Mouse (Mus musculus): ENCODE results near the gene Rsph9.

Gene Rsph9

GRCm38 (mm10) chr17:46139872-46140271, 4.1 kb downstream of the Rsph9 start:
- in situ Hi-C loops (cut with MboI, MseI): loop anchor here (5.0 kb wide), 1 partner anchor 413 kb away; no protein-coding TSS in a partner anchor

- in situ Hi-C loops (cut with MboI, MseI): no loop called here
These were observed 5.3 kb downstream of the Rsph9 start for GRCm38 (mm10) chr17:46138563-46139236.

GRCm38 (mm10) chr17:46132862-46133261, 11.2 kb downstream of the Rsph9 start:
- in situ Hi-C loops (cut with MboI, MseI): no loop called here

DNA sequence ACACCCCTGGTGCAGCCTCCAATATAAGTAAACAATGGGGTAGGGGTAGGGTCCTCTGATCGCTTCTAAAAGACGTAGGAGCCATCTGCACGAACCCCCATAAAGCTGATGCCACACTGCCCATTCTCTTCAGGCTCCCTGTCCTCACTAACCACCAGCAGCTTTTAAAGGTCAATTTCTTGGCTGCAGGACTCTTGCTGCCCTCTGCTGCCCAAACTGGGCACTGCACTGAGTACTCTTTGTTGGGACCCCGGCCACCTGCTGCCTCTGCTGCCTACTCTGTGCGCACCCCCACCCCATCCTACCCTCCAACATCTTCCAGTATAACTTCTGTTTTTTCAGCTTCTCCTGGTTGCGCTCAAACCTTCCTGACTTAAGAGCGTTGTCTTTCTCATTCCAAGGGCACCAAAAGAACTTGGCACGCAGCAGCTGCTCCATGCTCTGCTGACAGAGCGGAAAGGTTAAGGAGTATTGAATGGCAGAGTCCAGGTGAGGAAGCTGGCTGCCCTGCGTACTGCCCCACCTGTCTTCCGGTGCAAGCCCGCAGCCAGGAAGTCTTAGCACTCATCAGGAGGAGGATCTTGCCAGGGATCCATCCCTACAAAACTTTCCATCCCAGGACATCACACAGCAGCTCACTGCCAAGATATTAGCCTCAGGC, 11.8 kb downstream of the Rsph9 start:
- in situ Hi-C loops (cut with MboI, MseI): no loop called here

GRCm38 (mm10) chr17:46129741-46130498, 14.1 kb downstream of the Rsph9 start:
- in situ Hi-C loops (cut with MboI, MseI): no loop called here

DNA sequence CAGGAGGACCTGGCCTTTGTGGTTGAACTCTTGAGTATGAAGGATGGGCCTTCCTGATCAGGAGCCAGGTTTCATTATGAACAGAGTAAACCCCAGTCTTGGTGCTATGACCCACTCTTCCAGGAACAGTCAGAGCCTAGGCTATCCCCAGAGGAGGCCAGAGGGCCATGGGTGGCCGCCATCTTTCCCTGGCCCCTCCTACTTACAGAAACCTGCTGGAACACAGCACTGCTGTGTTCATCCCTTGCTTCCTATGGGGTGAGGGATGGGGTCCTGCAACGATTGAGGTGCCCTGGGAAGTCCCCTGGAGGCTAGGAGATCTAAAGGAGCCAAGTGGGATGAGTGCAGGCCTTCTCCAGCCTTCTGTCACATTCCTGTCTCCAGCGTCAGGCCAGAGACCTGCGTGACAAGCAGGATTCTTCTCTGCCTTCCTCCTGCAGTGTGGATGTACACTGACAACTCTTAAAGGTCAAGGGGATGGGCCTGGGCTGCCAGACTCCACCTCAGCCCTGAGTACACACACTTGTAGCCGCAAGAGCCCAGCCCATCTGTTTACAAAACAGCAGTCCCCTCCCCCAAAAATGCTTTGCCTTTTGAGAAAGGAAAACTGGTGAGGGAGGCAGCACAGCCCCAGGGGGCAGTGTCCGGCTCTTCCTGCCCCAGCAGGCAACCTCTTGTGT, 16.1 kb downstream of the Rsph9 start:
- in situ Hi-C loops (cut with MboI, MseI): no loop called here

GRCm38 (mm10) chr17:46126608-46127007, 17.4 kb downstream of the Rsph9 start:
- in situ Hi-C loops (cut with MboI, MseI): no loop called here

DNA sequence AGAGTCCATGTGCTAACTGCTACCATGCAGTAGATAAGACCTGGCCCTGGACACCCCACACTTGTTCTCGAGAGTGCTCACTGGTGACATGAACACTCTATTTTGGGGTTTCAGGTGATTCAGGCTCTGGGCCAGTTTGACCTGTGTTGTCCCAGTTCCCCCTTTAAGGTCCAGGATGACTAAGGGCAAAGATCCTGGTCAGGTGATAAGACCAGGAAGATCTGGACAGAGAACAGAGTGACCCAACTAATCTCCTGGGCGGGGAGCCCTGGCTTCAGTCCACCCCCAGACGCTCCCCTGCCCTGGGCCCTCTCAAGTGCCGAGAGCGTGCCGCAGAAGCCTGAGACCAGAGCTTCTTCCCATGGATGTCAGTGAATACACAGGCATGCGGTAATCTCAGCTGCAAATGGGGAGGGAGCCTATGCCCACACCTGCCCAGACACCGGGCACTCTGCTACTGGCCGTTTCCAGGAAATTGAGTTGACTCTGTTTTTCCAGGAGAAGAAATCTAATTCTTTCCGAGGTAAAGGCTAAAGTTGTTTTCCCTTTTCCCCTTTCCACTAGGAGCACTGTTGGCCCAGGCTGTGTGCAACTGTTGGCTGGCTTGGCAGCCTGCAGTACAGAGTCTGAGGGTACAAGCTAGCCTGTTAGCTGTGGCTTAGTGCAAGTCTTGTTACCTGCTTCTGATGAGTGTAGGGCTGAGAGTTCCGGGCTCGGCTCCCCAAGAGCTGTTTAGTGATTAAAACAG, 19.9 kb downstream of the Rsph9 start:
- in situ Hi-C loops (cut with MboI, MseI): no loop called here

GRCm38 (mm10) chr17:46123285-46123684, 20.7 kb downstream of the Rsph9 start:
- in situ Hi-C loops (cut with MboI, MseI): no loop called here

- in situ Hi-C loops (cut with MboI, MseI): no loop called here
These were observed 21.2 kb downstream of the Rsph9 start for GRCm38 (mm10) chr17:46122791-46123190.

DNA sequence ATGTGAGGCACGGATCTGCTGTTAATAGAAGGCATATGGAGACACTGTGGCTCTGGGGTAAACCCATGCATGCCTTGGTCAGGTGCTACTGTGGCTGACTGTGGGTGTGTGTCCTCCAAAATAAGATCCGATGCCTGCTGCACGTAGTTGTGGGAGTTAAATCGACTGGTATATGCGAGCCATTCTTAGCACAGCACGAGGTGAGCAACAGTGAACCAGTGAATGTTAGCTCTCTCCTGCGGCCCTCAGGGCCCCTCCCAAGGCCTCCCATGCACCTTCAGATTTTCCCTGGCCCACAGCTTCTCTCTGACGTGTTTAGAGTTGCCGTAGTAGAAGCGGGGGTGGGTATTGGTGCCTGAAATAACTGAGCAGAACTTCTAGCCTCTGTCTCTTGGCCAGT, 24.4 kb downstream of the Rsph9 start:
- in situ Hi-C loops (cut with MboI, MseI): no loop called here

- in situ Hi-C loops (cut with MboI, MseI): no loop called here
These were observed 25.6 kb downstream of the Rsph9 start for GRCm38 (mm10) chr17:46118423-46118850.

- in situ Hi-C loops (cut with MboI, MseI): no loop called here
These were observed 26.2 kb downstream of the Rsph9 start for GRCm38 (mm10) chr17:46117623-46118422.

GRCm38 (mm10) chr17:46116881-46117280, 27.1 kb downstream of the Rsph9 start:
- in situ Hi-C loops (cut with MboI, MseI): no loop called here

DNA sequence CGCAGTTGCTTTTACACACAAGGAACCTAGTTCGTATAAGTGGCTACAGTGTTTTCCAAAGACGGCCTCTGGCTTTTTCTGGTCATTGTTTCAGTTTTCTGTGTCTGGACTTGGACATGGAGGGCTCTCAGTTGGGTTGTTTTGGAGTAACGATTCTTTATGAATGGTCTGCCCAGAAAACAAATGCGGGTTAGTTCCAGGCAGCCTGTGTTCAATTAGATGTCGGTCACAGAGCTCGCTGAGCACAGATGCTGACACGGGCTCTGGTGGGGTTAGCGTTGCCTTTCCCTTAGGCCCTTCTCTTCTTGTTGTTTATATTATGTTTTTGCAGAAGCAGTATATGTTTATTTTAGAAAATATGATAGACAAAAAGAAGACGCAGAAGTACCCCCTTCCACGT, 27.9 kb downstream of the Rsph9 start:
- in situ Hi-C loops (cut with MboI, MseI): no loop called here

DNA sequence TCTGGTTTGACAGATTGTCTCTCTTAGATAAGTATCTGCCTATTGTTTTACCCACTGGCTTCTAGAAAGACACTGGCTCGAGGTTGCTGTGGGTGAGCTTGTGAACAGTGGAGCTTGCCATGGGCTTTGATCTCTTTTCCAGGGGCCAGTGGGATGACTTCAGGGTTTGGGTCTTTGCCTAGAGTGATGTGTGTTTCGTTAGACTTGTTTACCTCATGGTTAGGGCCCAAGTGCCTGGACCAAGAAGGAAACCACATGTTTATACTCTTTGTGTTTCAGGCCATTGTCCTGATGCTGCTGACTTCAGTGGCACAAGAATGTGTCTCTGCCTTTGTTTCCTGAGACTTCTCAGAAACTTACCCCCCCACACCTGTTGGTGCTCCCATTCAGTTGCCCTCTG, 28.5 kb downstream of the Rsph9 start:
- in situ Hi-C loops (cut with MboI, MseI): no loop called here

DNA sequence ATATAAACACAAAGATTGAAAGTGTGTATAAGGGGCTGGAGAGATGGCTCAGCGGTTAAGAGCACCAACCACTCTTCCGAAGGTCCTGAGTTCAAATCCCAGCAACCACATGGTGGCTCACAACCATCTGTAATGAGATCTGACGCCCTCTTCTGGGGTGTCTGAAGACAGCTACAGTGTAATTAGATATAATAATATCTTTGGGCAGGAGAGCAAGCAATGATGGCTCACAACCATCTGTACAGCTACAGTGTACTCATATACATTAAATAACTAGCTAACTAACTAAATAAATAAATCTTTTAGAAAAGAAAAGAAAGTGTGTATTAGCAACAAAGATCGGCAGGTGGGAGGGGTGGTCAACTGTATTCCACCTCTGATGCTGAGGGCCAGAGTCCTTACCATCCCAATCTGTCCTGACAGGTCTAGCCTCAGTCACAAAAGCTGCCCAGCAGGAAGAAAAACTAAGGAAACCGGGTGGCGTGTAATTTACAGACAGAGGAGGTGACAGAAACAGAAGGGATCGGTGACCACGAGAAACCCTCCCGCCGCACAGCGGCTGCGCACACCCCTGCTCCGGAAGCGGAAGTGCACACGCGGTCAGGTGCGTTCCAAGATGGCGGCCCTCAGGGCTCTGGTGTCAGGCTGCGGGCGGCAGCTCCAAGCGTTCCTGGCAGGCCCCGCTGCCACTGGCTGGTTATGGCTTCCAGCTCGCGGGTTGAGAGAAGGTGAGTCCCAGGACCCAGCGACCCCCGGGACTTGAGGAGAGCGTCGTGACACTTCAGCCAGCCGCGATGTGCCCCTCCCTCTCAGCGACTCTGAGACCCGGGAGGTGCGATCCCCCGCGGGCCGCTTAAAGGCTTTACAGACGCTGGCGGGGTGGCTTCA, 33.4 kb downstream of the Rsph9 start, which contains the start of gene Mrps18a:
Gene Mrps18a, plus strand, starts transcription at position 585 of the 888 bp plus-strand sequence.
- in situ Hi-C loops (cut with MboI, MseI): no loop called here

GRCm38 (mm10) chr17:46108286-46108685, 35.7 kb downstream of the Rsph9 start:
- in situ Hi-C loops (cut with MboI, MseI): no loop called here

GRCm38 (mm10) chr17:46104487-46104886, 39.5 kb downstream of the Rsph9 start:
- in situ Hi-C loops (cut with MboI, MseI): no loop called here

All from T-helper 2 cell (primary cell).